Mouse (Mus musculus): Measurements from ENCODE around the gene Ttc27. TPM values are rescaled to one million over a fixed set of nuclear protein-coding genes. Genes with fewer than 3 reads are reported as not detected.
"Not testable (repeated sequence)": the region's sequence is repeated elsewhere in the genome, so short reads cannot be mapped to it uniquely, and the experiment has no call there.

The Ttc27 gene
- 10 to 100 TPM; 18.5 to 18.6 TPM for total RNA-seq (2021)
- long read RNA-seq, experiment 1, transcript Ttc27-204 (20 exons, 2,651 nt): major isoform, 5 of 9 reads
- long read RNA-seq, experiment 1, partial matches to known transcripts: 0 of 9 reads
- long read RNA-seq, experiment 1, other reads (novel, unspliced or antisense): 1 of 9 reads
- long read RNA-seq, experiment 2, transcript Ttc27-201 (20 exons, 2,838 nt): major isoform, 12 of 29 reads
- long read RNA-seq, experiment 2, partial matches to known transcripts: 10 of 29 reads
- long read RNA-seq, experiment 2, other reads (novel, unspliced or antisense): 4 of 29 reads

GRCm38 (mm10) chr17:74717618-74718151 is at the start of gene Ttc27:
Gene Ttc27 (plus strand): TSS chr17:74717732.
- DNase-seq (ENCODE audit: low spot score in 2 of 2): peak; percentile 93 to 95

GRCm38 (mm10) chr17:74668010-74668409 is 49.5 kb upstream of the Ttc27 start:
- no peak for DNase-seq (ENCODE audit: low spot score in 2 of 2)

GRCm38 (mm10) chr17:74670031-74670430 is 47.5 kb upstream of the Ttc27 start:
- no peak for DNase-seq (ENCODE audit: low spot score in 2 of 2)

- DNase-seq (ENCODE audit: low spot score in 2 of 2): no peak
Measured at GRCm38 (mm10) chr17:74672446-74672845, 45.1 kb upstream of the Ttc27 start.

- DNase-seq (ENCODE audit: low spot score in 2 of 2): no peak
Measured at GRCm38 (mm10) chr17:74673251-74673650, 44.3 kb upstream of the Ttc27 start.

GRCm38 (mm10) chr17:74678061-74678460 is 39.5 kb upstream of the Ttc27 start:
- DNase-seq (ENCODE audit: low spot score in 2 of 2): no peak

GRCm38 (mm10) chr17:74684927-74685326 is 32.6 kb upstream of the Ttc27 start:
- no peak for DNase-seq (ENCODE audit: low spot score in 2 of 2)

GRCm38 (mm10) chr17:74688555-74688954 is 29.0 kb upstream of the Ttc27 start:
- DNase-seq (ENCODE audit: low spot score in 2 of 2): no peak

- DNase-seq (ENCODE audit: low spot score in 2 of 2): no peak
Measured at GRCm38 (mm10) chr17:74689406-74689805, 28.1 kb upstream of the Ttc27 start.

GRCm38 (mm10) chr17:74701661-74702060 is 15.9 kb upstream of the Ttc27 start:
- not testable (repeated sequence) for DNase-seq (ENCODE audit: low spot score in 2 of 2)

GRCm38 (mm10) chr17:74705480-74705879 is 12.1 kb upstream of the Ttc27 start:
- DNase-seq (ENCODE audit: low spot score in 2 of 2): no peak

- no peak for DNase-seq (ENCODE audit: low spot score in 2 of 2)
Measured at GRCm38 (mm10) chr17:74706593-74706992, 10.9 kb upstream of the Ttc27 start.

GRCm38 (mm10) chr17:74707637-74708152 is 9.8 kb upstream of the Ttc27 start:
- DNase-seq (ENCODE audit: low spot score in 2 of 2): no peak

GRCm38 (mm10) chr17:74710731-74711130 is 6.8 kb upstream of the Ttc27 start:
- DNase-seq (ENCODE audit: low spot score in 2 of 2): no peak

GRCm38 (mm10) chr17:74711627-74712026 is 5.9 kb upstream of the Ttc27 start:
- DNase-seq (ENCODE audit: low spot score in 2 of 2): no peak

GRCm38 (mm10) chr17:74715128-74715527 is 2.4 kb upstream of the Ttc27 start:
- DNase-seq (ENCODE audit: low spot score in 2 of 2): no peak

- DNase-seq (ENCODE audit: low spot score in 2 of 2): no peak
Measured at GRCm38 (mm10) chr17:74715724-74716123, 1.8 kb upstream of the Ttc27 start.

- no peak for DNase-seq (ENCODE audit: low spot score in 2 of 2)
Measured at GRCm38 (mm10) chr17:74716643-74717042, 889 bp upstream of the Ttc27 start.

GRCm38 (mm10) chr17:74717091-74717617 is 378 bp upstream of the Ttc27 start:
- no peak for DNase-seq (ENCODE audit: low spot score in 2 of 2)

GRCm38 (mm10) chr17:74732872-74733271 is 15.3 kb downstream of the Ttc27 start:
- DNase-seq (ENCODE audit: low spot score in 2 of 2): no peak

GRCm38 (mm10) chr17:74735392-74735791 is 17.9 kb downstream of the Ttc27 start:
- no peak for DNase-seq (ENCODE audit: low spot score in 2 of 2)

GRCm38 (mm10) chr17:74749659-74750058 is 32.1 kb downstream of the Ttc27 start:
- no peak for DNase-seq (ENCODE audit: low spot score in 2 of 2)
